Mouse (Mus musculus): Measurements from ENCODE around the gene Sctr. TPM values are rescaled to one million over a fixed set of nuclear protein-coding genes. Genes with fewer than 3 reads are reported as not detected.

The Sctr gene
- polyA plus RNA-seq, 1 experiment = not detected

- H3K27ac ChIP-seq (ENCODE audit: insufficient read depth, low read length) = no peak overlapping the region
- H3K4me3 ChIP-seq (ENCODE audit: low read depth, low read length) = no peak overlapping the region
- H3K9ac ChIP-seq (ENCODE audit: low read depth, poor library complexity, severe bottlenecking) = no peak overlapping the region
- no peaks in the 10 kb centered on the region for H3K36me3 ChIP-seq (ENCODE audit: control insufficient read depth, insufficient read depth, low read length, poor library complexity, severe bottlenecking)
- TF ChIP-seq POLR2A (IDR thresholded peaks at IDR 0.05; ENCODE audit: insufficient read depth, low read length) (no peak), CTCF (IDR thresholded peaks at IDR 0.05; ENCODE audit: low read depth, low read length) (no peak), EP300 (IDR thresholded peaks at IDR 0.05; ENCODE audit: insufficient read depth, low read depth, low read length) (no peak)
- no peaks in the 10 kb centered on the region for H3K27me3 ChIP-seq (ENCODE audit: control insufficient read depth, insufficient read depth, low read length, poor library complexity, severe bottlenecking)
- no peaks in the 10 kb centered on the region for H3K9me3 ChIP-seq (replicated peaks; ENCODE audit: control insufficient read depth, insufficient read depth, low read length, poor library complexity, severe bottlenecking)
- H3K4me1 ChIP-seq (ENCODE audit: control insufficient read depth, insufficient read depth, low read length) = no peaks in the 10 kb centered on the region
These were observed 26.8 kb downstream of the Sctr start for GRCm38 (mm10) chr1:120033469-120033854.

GRCm38 (mm10) chr1:120034793-120035192 lies 28.1 kb downstream of the Sctr start:
- TF ChIP-seq POLR2A (IDR thresholded peaks at IDR 0.05; ENCODE audit: insufficient read depth, low read length) = no peak
- TF ChIP-seq EP300 (IDR thresholded peaks at IDR 0.05; ENCODE audit: insufficient read depth, low read depth, low read length) = no peak
- TF ChIP-seq CTCF (IDR thresholded peaks at IDR 0.05; ENCODE audit: low read depth, low read length) = no peak
- no peak overlapping the region for H3K27ac ChIP-seq (ENCODE audit: insufficient read depth, low read length)
- no peak overlapping the region for H3K9ac ChIP-seq (ENCODE audit: low read depth, poor library complexity, severe bottlenecking)
- no peaks in the 10 kb centered on the region for H3K9me3 ChIP-seq (replicated peaks; ENCODE audit: control insufficient read depth, insufficient read depth, low read length, poor library complexity, severe bottlenecking)
- no peaks in the 10 kb centered on the region for H3K36me3 ChIP-seq (ENCODE audit: control insufficient read depth, insufficient read depth, low read length, poor library complexity, severe bottlenecking)
- H3K27me3 ChIP-seq (ENCODE audit: control insufficient read depth, insufficient read depth, low read length, poor library complexity, severe bottlenecking) = no peaks in the 10 kb centered on the region
- no peak overlapping the region for H3K4me3 ChIP-seq (ENCODE audit: low read depth, low read length)
- no peaks in the 10 kb centered on the region for H3K4me1 ChIP-seq (ENCODE audit: control insufficient read depth, insufficient read depth, low read length)

- H3K27ac ChIP-seq (ENCODE audit: insufficient read depth, low read length) = no peak overlapping the region
- H3K9me3 ChIP-seq (replicated peaks; ENCODE audit: control insufficient read depth, insufficient read depth, low read length, poor library complexity, severe bottlenecking) = no peaks in the 10 kb centered on the region
- no peak overlapping the region for H3K4me3 ChIP-seq (ENCODE audit: low read depth, low read length)
- no peaks in the 10 kb centered on the region for H3K36me3 ChIP-seq (ENCODE audit: control insufficient read depth, insufficient read depth, low read length, poor library complexity, severe bottlenecking)
- no peaks in the 10 kb centered on the region for H3K27me3 ChIP-seq (ENCODE audit: control insufficient read depth, insufficient read depth, low read length, poor library complexity, severe bottlenecking)
- TF ChIP-seq POLR2A (IDR thresholded peaks at IDR 0.05; ENCODE audit: insufficient read depth, low read length) (no peak), EP300 (IDR thresholded peaks at IDR 0.05; ENCODE audit: insufficient read depth, low read depth, low read length) (no peak)
- H3K9ac ChIP-seq (ENCODE audit: low read depth, poor library complexity, severe bottlenecking) = no peak overlapping the region
- H3K4me1 ChIP-seq (ENCODE audit: control insufficient read depth, insufficient read depth, low read length) = no peaks in the 10 kb centered on the region
These were observed 28.9 kb downstream of the Sctr start for GRCm38 (mm10) chr1:120035456-120036034.

- Histone ChIP-seq H3K27me3 (ENCODE audit: control insufficient read depth, insufficient read depth, low read length, poor library complexity, severe bottlenecking) (no peaks in the 10 kb centered on the region), H3K4me3 (ENCODE audit: low read depth, low read length) (no peak overlapping the region), H3K9me3 (replicated peaks; ENCODE audit: control insufficient read depth, insufficient read depth, low read length, poor library complexity, severe bottlenecking) (no peaks in the 10 kb centered on the region), H3K27ac (ENCODE audit: insufficient read depth, low read length) (no peak overlapping the region), H3K9ac (ENCODE audit: low read depth, poor library complexity, severe bottlenecking) (no peak overlapping the region), H3K4me1 (ENCODE audit: control insufficient read depth, insufficient read depth, low read length) (no peaks in the 10 kb centered on the region), H3K36me3 (ENCODE audit: control insufficient read depth, insufficient read depth, low read length, poor library complexity, severe bottlenecking) (no peaks in the 10 kb centered on the region)
- no peak for TF ChIP-seq CTCF (IDR thresholded peaks at IDR 0.05; ENCODE audit: low read depth, low read length)
- TF ChIP-seq POLR2A (IDR thresholded peaks at IDR 0.05; ENCODE audit: insufficient read depth, low read length) = no peak
- no peak for TF ChIP-seq EP300 (IDR thresholded peaks at IDR 0.05; ENCODE audit: insufficient read depth, low read depth, low read length)
These were observed 30.5 kb downstream of the Sctr start for GRCm38 (mm10) chr1:120037021-120037683.

GRCm38 (mm10) chr1:120038594-120038993 lies 31.9 kb downstream of the Sctr start:
- no peaks in the 10 kb centered on the region for H3K9me3 ChIP-seq (replicated peaks; ENCODE audit: control insufficient read depth, insufficient read depth, low read length, poor library complexity, severe bottlenecking)
- H3K36me3 ChIP-seq (ENCODE audit: control insufficient read depth, insufficient read depth, low read length, poor library complexity, severe bottlenecking) = no peaks in the 10 kb centered on the region
- H3K27ac ChIP-seq (ENCODE audit: insufficient read depth, low read length) = no peak overlapping the region
- H3K9ac ChIP-seq (ENCODE audit: low read depth, poor library complexity, severe bottlenecking) = no peak overlapping the region
- no peaks in the 10 kb centered on the region for H3K27me3 ChIP-seq (ENCODE audit: control insufficient read depth, insufficient read depth, low read length, poor library complexity, severe bottlenecking)
- H3K4me1 ChIP-seq (ENCODE audit: control insufficient read depth, insufficient read depth, low read length) = peaks cover 3% of the 10 kb centered on the region
- TF ChIP-seq POLR2A (IDR thresholded peaks at IDR 0.05; ENCODE audit: insufficient read depth, low read length) (no peak), EP300 (IDR thresholded peaks at IDR 0.05; ENCODE audit: insufficient read depth, low read depth, low read length) (no peak), CTCF (IDR thresholded peaks at IDR 0.05; ENCODE audit: low read depth, low read length) (no peak)
- H3K4me3 ChIP-seq (ENCODE audit: low read depth, low read length) = no peak overlapping the region

- Histone ChIP-seq H3K4me3 (ENCODE audit: low read depth, low read length) (no peak overlapping the region), H3K27ac (ENCODE audit: insufficient read depth, low read length) (no peak overlapping the region), H3K27me3 (ENCODE audit: control insufficient read depth, insufficient read depth, low read length, poor library complexity, severe bottlenecking) (no peaks in the 10 kb centered on the region), H3K36me3 (ENCODE audit: control insufficient read depth, insufficient read depth, low read length, poor library complexity, severe bottlenecking) (no peaks in the 10 kb centered on the region), H3K9ac (ENCODE audit: low read depth, poor library complexity, severe bottlenecking) (no peak overlapping the region), H3K4me1 (ENCODE audit: control insufficient read depth, insufficient read depth, low read length) (peaks cover 3% of the 10 kb centered on the region), H3K9me3 (replicated peaks; ENCODE audit: control insufficient read depth, insufficient read depth, low read length, poor library complexity, severe bottlenecking) (no peaks in the 10 kb centered on the region)
- no peak for TF ChIP-seq POLR2A (IDR thresholded peaks at IDR 0.05; ENCODE audit: insufficient read depth, low read length)
- no peak for TF ChIP-seq EP300 (IDR thresholded peaks at IDR 0.05; ENCODE audit: insufficient read depth, low read depth, low read length)
- TF ChIP-seq CTCF (IDR thresholded peaks at IDR 0.05; ENCODE audit: low read depth, low read length) = no peak
These were observed 35.7 kb downstream of the Sctr start for GRCm38 (mm10) chr1:120042421-120042820.

Measured in ES-Bruce4 (cell line).